Mouse (Mus musculus): ENCODE data around the gene Kcng3.
A peak's percentile ranks its signal among the peaks of the same experiment; 100 is the strongest.

Gene Kcng3

DNA sequence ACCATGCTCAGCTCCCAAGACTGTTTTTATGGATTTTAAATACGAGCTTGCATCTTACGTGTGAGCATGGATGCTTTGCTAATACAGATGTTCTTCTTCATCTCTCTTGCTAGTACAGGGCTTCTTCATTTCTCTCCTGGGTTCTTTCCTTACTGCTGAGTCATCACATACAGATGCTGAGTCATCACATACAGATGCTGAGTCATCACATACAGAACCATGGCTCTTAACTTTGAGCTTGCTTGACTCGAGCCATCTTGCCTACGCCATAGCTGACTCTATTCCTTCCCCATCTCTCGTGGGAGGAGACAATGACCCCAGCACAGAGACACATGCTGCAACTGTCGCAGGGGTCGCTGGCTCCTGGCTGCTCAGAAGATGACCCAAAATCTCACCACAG, 76.7 kb downstream of the Kcng3 start:
- peak in 1 of 2 experiments; percentile 12 for DNase-seq

DNA sequence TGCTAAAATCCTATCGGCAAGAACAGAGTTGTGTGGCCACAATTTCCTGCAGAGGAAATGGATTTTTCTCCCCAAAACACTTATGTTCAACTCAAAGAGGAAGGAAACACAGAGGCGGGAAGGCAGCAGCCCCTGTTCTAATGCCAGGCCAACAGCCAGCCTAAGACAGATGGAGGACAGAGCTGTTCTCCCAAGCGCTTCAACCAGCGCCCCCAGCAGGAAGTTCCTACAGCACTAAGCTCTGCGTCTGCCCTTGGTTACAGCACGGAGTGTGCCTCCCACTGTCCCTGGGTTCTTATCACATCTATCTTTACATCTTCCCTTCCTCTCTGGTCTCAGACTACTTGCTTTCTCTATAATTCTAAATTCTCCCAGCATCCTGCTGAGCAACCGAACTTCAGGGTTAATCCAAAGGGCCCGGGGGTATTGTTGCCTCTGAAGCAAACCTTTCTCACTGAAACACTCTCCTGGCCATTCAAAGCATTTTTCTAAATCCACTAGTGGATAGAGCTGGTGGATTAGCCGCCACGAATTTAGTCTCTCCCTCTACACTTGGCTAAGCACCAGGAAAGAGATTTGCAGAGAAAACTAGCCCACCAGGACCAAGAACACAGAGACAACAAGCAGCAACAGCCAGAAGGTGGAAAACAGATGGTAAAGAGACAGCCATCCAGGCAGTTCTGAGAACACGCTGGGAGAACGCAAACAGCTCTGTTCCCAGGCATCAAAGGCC, 83.0 kb downstream of the Kcng3 start:
- DNase-seq, result peak; percentile 20 to 32

GRCm38 (mm10) chr17:83547145-83547544, 84.5 kb downstream of the Kcng3 start:
- DNase-seq, result peak in 1 of 2 experiments; percentile 18

DNA sequence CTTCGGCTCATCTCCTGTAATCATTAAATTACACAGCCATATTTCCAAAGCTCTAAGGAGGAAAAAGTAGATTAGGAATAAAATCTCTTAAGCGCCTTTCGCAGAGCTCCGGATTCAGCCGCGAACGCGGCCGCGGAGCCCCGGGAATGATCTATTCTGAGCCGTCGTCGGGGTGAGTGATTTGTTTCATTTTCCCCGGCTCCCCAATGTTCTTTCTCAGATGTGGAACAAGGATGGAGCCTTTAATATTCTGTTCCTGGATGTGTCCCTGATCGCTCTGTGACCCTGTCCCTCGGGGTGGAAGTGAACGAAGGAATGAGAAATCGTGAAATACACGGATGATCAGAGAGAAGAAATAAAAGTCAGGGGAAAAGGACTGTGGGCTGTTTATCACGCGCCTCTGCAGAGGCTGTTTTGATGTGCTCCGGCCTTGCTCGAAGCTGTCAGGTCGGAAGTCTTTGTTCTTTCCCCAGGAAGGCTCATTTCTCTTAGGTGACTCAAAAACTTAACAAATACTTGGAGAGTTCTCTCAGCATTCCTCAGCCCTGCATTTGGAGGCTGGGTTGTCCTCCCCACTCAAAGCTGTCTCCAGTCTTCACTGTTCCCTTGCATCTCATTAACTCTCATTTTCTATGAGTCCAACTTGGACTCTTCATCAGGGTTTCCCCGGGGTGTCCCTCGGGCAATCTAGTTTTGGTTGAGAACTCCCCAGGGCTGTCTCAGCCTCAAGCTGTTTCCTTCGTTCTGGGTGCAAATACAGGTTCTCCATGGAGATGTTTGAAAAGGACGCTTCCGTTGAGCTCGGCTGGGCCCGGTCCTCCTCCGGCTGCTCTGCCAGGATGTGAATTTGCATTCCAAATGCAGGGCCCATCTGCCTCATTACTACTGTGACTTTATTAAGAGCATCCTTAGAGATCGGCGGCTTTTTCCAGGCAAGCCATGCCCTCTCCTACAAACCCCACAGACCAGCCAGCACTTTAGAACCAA, 85.6 kb downstream of the Kcng3 start:
- DNase-seq, result peak in 1 of 2 experiments; percentile 22

DNA sequence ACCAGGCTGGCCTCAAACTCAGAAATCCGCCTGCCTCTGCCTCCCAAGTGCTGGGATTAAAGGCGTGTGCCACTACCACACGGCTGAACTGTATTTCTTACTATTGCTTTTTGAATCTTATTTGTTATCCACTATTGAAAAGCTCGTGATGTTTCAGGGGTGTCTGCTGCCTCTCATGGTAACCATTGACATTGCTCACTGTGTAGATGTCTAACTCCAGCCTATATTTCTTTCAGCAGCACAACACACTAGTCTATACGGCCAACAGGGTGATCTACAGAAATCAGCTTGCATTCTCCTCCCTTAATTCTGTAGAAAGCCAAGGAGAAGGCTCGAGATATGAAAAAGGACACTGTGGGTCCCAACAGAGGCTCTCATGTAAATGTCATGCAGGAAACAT, 86.4 kb downstream of the Kcng3 start:
- DNase-seq, result no peak

GRCm38 (mm10) chr17:83542424-83542823, 89.3 kb downstream of the Kcng3 start:
- no peak for DNase-seq

DNA sequence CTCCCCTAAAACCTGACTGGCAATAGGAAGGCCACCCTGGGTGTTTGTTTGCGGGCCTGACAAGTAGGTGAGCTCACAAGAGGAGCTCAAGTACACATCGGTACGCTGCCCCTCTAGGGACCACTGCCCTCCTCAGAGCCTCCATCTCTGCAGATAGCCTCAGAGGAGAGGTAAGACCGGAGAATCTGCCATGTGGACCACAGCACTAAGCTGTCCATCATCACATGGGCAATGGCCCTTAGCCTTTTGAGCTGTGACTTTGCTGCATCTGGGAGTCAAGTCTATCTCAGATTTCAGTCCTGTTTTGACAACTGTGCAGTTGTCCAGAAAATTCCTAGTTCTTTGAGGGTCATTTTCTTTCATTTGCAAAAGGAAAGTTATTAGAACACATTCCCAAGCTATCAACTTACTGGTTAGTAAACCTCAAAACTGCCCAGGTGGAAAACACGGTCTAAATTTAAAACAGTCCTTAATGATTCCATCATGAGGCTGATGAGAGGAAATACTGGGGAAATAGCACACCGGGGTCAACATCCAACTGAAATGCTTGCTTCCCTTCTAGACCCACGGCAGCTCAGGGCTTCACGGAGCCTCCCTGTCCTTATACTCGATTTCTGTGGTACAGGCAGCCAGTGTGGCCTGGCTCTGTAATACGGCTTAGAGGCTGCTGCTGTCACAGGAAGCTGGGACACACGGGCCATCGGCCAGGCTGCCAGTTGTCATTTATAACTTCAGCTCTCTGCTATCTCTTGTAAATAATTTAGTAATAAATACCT, 92.2 kb downstream of the Kcng3 start:
- no peak for DNase-seq

DNA sequence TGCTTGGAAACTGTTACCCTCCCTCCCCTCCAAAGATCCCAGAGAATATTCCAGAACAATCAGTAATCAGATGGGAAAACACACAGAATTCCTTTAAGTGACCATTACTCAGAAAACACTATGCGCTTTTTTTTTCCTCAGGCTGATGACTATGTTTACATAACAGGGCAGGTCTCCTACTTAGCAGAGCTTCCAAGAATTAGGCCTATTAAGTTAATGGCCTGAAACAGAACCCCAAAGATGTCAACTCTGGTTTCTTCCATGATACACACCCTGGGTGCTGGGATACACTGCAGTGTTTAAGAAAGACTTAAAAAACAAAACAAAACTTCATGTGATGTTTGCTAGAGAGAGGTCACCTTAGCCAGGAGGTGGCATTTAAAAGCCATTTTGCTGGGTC, 93.0 kb downstream of the Kcng3 start:
- no peak for DNase-seq

DNA sequence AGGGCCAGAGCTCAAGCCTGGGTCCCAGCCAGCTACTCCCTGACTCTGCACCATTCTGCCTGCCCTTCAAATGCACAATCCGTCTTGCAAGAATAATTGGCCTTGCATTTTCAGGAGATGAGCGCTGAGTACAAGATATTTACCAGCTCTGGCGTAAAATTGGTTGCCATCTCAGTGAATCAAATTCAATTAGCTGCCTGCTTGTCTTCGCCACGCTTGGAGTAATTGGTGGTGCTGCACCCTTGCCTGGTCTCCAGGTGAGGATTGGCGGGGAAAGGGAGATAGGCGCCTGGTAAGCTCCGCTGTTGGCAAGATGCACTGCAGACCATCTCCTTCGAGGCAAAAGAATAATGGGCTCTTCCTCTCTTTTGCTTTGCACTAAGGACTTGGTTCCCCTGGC, 93.6 kb downstream of the Kcng3 start:
- no peak for DNase-seq
